In the genomic region with DNA sequence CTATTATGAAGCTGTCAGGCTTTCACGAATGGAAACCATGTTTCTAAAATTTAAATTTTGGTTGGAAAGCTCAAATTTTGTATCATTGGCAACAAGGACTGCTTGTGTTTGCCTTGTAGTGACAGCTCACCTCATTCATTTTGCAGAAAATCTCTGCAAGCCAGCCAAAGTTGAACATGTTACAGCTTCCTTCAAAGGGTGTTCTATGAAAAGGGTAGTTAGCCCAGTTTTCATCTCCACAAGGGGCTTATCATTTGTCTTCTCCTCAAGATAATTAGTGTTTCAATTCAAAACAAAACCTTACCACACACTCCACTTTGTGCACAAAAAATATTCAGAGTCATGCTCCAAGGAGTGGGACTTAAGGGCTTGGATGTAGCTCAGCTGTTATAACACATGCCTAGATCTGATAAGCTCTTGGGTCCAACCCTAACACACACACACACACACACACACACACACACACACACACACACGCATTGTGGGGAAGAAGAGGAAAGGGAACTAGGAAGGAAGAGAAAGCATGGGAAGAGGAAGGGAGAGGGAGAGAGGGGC, we compare ENCODE assay signal across 17 mouse cellular contexts.
A peak's percentile ranks its signal among the peaks of the same experiment; 100 is the strongest.
DNase-seq lines count a peak whose midpoint lies in the region; TF ChIP-seq lines count a peak whose summit lies in the region.
"Had no signal": no experiment of that assay in that cellular context is flagged by ENCODE, and none has a peak within 500 bp of the region (broad histone marks: within the 10 kb centered on the region; RNA-seq: fewer than 3 reads in every experiment).

No protein-coding gene starts in this region.

- intact Hi-C loops in heart, adult 2 months (cut with DNase I) = no loop called here

- no peaks in the 10 kb centered on the region for H3K4me1 ChIP-seq in heart, adult 2 months (ENCODE audit: control insufficient read depth, insufficient read depth, low read length)
- H3K4me1 ChIP-seq: embryonic facial prominence, embryonic 10.5 days; hindbrain, embryonic 13.5 days had no signal

- H3K36me3 ChIP-seq in heart, adult 2 months (ENCODE audit: control insufficient read depth, insufficient read depth, low read length) = no peaks in the 10 kb centered on the region
- H3K36me3 ChIP-seq: embryonic facial prominence, embryonic 10.5 days; heart, embryonic 15.5 days; hindbrain, embryonic 13.5 days had no signal

- no peak overlapping the region for H3K27ac ChIP-seq in heart, adult 2 months
- H3K27ac ChIP-seq: embryonic facial prominence, embryonic 10.5 days; heart, embryonic 15.5 days; hindbrain, embryonic 13.5 days; hindbrain, postnatal 0 days had no signal

- no peak overlapping the region for H3K9ac ChIP-seq in heart, adult 2 months (ENCODE audit: low read depth, low read length)
- H3K9ac ChIP-seq: heart, embryonic 15.5 days; hindbrain, embryonic 13.5 days had no signal

- TF ChIP-seq CTCF in heart, adult 2 months (IDR thresholded peaks at IDR 0.05) = no peak

- TF ChIP-seq POLR2A in heart, adult 2 months (IDR thresholded peaks at IDR 0.05; ENCODE audit: insufficient read depth, low read depth, low read length) = no peak

- no peaks in the 10 kb centered on the region for H3K79me2 ChIP-seq in heart, adult 2 months (replicated peaks; ENCODE audit: control insufficient read depth, insufficient read depth, low read length)

- no peak for TF ChIP-seq EP300 in heart, adult 2 months (IDR thresholded peaks at IDR 0.05; ENCODE audit: insufficient read depth, low read depth, low read length)

- H3K4me3 ChIP-seq in heart, adult 2 months = no peak overlapping the region
- H3K4me3 ChIP-seq: embryonic facial prominence, embryonic 10.5 days; heart, embryonic 15.5 days; hindbrain, embryonic 13.5 days had no signal

- no peaks in the 10 kb centered on the region for H3K27me3 ChIP-seq in heart, adult 2 months (ENCODE audit: control insufficient read depth, insufficient read depth, low read length)
- H3K27me3 ChIP-seq: heart, embryonic 15.5 days; hindbrain, embryonic 13.5 days had no signal

- DNase-seq in heart, adult 11 months = peak; percentile 12
- no peak for DNase-seq in heart, adult 2 months
- DNase-seq in brain, adult 2 months (ENCODE audit: low read depth, low spot score) = peak; percentile 11
- DNase-seq in brain, embryonic 18.5 days (ENCODE audit: low read depth, low spot score) = peak; percentile 14
- peak; percentile 14 for DNase-seq in lung, postnatal 36 days
- DNase-seq in adrenal gland, postnatal 25 days = no peak
- DNase-seq: adrenal gland, adult 2 months; adrenal gland, postnatal 36 days; cerebellum, adult 18-20 months; cerebellum, postnatal 10 days; gastrocnemius, postnatal 36 days; heart, adult 18-20 months; heart, postnatal 14 days had no signal

- 47% methylated on average over 2 of the region's 2 CpGs for WGBS in heart, adult 2 months

Comparison
In these comparisons a context has a peak if more than half of its experiments do, and no peak if none do; other contexts are left out.
1. DNase-seq: peak in heart, adult 11 months (single experiment), brain, adult 2 months (single experiment), brain, embryonic 18.5 days (single experiment) and lung, postnatal 36 days (single experiment); none in heart, adult 2 months (0 of 2) and adrenal gland, postnatal 25 days (single experiment).